Mouse (Mus musculus) right cerebral cortex, postnatal 4 days (tissue): ENCODE results near the gene Add1.

Experiments used
- DNase-seq: peaks from one replicate; pipeline ENCODE4 v3.0.0-alpha.2; 2022

Add1 gene

DNA sequence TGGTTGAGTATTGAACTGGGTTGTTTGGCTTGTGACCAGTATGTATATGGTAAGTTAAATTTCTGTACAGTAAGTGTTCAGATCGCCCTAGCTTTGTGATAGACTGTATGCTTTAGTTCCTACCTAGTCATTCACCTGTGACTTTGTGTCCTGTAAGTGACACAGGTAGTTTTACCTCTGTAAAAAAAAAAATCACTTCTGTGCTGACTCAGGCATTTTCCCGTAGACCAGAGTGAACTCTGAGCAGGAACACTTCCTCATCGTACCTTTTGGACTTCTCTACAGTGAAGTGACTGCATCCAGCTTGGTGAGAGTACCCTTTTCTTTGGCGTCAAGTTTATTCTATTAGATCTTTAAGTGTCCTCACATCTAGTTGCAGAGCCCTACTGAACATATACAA, 36.5 kb downstream of the Add1 start:
- DNase-seq: no peak

DNA sequence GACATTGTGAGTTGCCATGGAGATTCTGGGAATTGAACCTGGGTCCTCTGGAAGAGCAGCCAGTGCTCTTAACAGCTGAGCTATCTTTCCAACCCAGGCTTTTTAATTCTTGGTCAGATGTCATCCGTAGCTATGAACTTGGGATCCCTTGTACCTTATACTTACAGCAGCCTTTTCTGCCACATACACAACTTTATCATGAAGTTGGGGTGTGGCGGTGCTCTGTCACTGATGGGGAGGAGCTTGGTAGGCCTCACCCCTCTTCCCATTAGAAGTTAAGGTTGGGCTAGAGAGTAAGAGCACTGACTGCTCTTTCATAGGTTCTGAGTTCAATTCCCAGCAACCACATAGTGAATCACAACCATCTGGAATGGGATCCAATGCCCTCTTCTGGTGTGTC, 59.5 kb downstream of the Add1 start:
- no peak for DNase-seq

DNA sequence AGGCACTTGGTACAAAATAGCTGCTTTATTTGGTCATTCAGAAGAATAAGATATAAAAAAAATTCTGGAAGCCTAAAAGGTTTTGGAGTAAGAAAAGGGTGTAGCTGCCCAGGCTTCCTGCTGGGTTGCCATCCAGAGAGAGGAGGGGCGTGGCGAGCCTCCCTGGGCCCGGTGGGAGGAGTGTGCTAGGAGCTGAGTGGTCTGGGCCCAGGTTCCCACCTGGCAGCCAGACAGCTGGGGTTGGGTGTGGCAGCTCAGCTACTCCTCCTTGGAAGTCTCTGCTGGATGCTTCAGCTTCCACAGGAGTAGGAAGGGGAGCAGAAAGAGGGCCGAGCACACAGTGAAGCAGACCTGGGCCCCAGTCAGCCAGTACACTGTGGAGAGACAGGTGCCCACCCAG, 60.2 kb downstream of the Add1 start:
- no peak for DNase-seq

DNA sequence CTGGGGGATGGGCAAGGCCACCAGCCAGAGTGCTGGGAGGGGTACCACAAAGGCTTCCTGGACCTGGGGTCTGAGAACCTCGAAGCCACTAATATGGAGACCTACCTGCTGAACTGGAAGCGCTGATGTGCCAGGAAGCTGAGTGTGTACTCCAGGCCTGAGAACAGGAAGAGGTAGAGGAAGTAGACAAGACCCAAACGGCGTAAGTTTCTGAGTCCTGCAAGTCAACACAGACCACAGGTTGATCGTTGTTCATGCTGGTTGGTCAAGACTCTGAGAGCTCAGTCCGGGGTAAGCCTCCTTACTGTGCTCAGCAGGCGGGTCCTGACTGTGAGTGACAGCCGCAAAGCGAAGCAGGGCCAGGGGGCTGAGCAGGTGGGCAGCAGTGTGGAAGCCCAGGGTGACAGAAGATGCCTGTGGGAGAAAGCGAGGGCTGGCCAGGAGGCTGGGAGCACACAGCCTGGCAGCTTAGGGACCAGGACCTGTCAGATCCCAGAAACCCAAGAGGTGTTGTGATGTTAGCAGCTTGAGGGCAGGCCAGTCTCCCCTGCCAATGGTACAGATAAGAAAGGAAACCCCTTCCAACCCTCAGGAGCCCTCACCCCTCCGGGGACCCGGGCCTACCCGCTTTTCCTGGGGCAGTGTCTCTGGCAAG, 61.4 kb downstream of the Add1 start:
- DNase-seq: no peak

- DNase-seq: peak; percentile 8
Observed at GRCm38 (mm10) chr5:34635665-34636192, 62.3 kb downstream of the Add1 start.

GRCm38 (mm10) chr5:34636481-34637287, 63.2 kb downstream of the Add1 start, which contains the start of gene Mfsd10:
Gene Mfsd10 (minus strand): TSS chr5:34637212.
- DNase-seq: peak; percentile 82

- no peak for DNase-seq
Observed at GRCm38 (mm10) chr5:34637591-34638156, 64.2 kb downstream of the Add1 start.

- no peak for DNase-seq
Observed at GRCm38 (mm10) chr5:34641991-34642390, 68.5 kb downstream of the Add1 start.

DNA sequence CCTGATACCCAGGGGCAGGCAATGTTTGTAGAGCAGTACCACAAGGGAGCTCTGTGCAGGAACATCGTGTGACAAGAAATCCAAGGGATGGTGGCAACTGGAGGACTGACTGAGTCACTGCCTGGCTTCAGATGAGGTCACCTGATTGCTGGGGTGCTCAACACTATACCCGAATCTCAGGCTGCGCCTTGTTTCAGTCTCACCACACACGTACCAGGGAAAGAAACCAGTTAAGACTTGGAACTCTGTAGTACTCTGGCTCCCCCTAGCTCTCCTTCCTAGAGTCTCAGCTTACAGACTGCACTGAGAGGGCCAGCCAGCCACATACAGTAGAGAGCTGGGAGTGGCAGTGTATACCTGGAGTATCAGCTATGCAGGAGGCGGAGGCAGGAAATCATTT, 69.5 kb downstream of the Add1 start:
- peak; percentile 29 for DNase-seq

- peak; percentile 69 for DNase-seq
Observed at GRCm38 (mm10) chr5:34647581-34647980, 74.1 kb downstream of the Add1 start.

GRCm38 (mm10) chr5:34652961-34653360, 79.5 kb downstream of the Add1 start:
- DNase-seq: no peak

DNA sequence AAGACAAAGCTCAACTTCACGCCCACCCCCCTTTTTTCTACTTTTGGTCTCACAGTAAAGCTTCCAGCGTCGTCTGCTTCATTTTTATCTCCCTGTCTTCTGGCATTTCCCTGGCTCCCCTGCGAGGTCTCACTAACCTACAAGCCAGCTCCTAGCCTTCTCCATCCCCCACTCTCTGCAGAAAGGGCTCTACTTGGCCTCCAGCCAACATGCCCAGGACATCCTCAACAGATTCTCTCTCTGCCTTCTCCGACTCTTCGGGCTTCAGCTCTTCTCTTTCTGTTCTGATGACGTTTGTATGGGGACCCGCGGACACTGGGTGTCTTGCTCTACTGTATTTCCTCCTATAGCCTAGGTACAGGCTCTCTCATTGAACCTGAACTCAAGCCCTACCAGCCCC, 81.4 kb downstream of the Add1 start:
- DNase-seq: no peak

GRCm38 (mm10) chr5:34657556-34657955, 84.1 kb downstream of the Add1 start:
- no peak for DNase-seq

DNA sequence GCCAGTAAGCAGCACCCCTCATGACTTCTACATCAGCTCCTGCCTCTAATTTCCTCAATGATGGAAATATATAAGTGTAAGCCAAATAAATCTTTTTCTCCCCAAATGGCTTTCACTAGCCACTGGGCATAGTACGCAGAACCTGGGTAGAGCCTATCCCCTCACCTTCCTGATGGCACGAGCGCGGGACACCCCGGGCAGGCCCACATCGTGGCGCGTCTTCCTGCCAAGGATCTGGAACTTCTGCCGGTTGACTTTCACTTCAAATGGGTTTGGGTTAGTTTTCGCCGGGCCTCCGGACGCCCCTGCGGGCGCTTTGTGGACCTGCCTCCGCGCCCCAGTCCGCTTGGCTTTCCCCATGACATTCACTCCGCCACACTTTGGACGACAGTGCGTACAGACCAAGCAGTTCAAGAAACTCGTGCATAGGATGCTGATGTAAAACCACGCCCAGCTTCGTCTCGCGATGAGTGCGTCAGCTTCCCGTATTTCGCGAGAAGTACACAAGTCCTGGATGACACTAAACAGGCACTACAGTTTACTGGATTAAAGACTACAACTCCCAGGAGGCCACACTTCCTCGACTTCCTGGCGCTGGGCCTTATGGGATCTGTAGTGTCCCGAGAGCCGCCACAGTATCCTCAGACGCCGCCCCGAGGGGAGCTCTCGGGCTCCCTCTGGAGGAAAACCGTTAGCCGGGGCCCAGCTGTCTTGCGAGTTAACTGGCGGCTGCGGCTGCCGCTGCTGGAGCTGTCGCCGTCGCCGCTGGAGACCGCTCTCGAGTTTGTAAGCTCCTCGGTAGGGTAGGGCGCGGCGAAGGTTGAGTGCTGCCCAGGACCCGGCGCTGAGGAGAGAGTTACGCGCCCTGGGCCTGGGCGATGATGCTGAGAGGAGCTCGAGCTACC, 86.5 kb downstream of the Add1 start, which contains the start of the genes Nop14 and Grk4:
Nop14 (minus strand) TSS at position 463 of the 905 bp plus-strand sequence.
Grk4 (plus strand) TSS at position 694 of the 905 bp plus-strand sequence.
- peak; percentile 99 for DNase-seq

DNA sequence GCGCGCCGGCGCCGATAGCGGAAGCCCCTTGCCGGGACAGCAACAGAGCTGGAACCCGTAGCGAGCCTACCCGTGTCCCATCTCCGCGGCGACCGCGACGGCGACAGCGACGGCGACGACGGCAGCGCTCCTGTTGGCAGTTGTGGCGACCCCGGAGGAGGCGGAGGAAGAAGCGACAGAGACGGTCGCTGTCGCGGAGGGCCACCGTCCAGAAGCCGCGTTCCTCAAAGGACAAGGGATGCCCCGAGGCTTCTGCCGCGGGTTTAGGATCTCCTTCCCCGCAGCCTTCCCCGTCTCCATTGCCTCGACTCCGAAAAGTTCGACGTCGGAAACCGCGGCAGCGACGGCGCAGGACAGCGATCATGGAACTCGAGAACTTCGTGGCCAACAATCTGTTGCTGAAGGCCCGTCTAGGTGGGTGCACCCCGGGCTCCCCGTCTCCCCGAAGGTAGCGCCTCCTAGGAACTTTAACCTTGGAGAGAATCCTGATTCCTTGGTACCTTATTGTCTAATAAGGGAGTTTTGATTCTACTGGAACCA, 87.2 kb downstream of the Add1 start:
- no peak for DNase-seq

- no peak for DNase-seq
Observed at GRCm38 (mm10) chr5:34661909-34662308, 88.4 kb downstream of the Add1 start.

DNA sequence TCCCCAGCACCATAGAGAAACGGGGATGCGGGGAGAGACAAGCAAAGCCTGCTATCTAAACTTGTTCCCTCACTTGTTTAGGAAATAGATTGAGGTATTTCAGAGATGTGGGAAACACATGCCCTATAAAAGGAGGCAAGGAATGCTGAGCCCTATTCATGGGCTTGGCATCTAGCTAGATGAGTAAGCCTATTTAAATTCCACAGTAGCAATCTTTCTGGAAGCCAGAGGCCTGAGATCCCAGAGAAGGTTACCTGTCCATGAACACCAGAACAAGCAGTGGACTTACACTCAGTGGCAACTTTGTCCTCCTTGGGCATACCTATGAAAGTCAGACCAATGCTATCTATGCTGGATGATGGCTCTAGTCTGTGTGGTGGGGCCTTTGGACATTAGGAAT, 89.8 kb downstream of the Add1 start:
- DNase-seq: no peak

DNA sequence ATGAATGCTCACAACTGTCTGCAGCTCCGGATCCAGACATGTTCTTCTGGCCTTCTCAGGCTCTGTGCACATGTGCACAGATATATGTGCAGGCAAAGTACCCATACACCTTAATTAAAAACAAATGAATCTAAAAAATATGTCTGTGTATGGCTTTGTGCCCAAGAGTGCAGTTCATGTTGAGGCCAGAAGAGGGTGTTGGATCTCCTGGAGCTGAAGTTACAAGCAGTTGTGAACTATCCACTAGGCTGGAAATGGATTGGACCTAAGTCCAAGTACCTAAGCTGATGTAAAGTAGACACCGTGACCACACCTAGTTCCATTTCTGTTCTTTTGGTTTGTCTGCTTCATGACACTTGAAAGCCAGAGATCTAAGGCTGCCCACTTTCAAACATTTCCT, 96.0 kb downstream of the Add1 start:
- DNase-seq: no peak

DNA sequence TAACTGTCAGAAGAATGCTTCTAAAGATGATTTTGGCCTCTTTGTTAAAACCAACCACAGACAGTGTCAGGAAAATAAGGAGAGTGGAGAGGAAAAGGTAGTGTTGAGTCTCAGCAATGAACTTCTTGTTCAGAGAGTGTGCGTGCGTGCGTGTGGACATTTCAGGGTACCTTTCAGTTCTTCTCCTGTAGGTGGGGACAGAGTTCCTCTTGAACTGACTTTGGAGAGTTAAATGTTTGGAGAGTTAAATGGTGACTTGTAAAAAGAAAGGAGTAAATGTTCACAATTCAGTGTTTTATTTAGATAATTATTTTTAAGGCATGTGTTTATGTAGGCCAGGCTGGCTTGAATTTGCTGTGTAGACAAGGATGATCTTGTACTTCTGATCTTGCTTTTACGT, 96.8 kb downstream of the Add1 start:
- no peak for DNase-seq
